Mouse (Mus musculus) stomach, postnatal 0 days (tissue): ENCODE measurements at regions not wholly inside any gene's neighbourhood (a gene's known extent, or its start where the extent isn't known, plus 50 kb on each side); places are given as distances from the start of the nearest gene placed in this dataset.

Experiments used
- CTCF ChIP-seq: IDR thresholded peaks from 2 replicates; pipeline ENCODE4 v1.5.1; 2016; ENCODE audit warnings: antibody characterized with exemption, low read depth, mild to moderate bottlenecking, moderate library complexity
- EP300 ChIP-seq: optimal IDR thresholded peaks from 2 replicates; pipeline ENCODE3; 2016; ENCODE audit warnings: antibody characterized with exemption

DNA sequence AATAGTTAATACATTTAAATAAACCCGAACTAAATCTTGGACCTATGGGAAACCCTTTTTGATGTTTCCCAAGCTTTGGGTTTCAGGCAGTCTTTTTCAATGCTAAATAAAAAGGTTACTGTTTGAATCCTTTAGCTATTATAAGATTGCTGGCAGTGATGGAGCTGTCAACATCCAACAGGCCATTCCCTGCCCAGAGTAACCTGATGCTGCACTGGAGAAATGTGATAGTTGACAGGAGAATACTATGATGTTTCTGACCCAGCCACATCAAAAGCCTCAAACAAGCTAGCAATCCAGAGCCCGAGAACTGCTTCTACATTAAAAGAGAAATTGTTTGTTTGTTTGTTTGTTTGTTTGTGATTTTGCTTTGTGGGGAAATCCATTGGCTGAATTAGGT lies 226.0 kb downstream of the Ppp1r3a start:
- no peak for TF ChIP-seq CTCF
- TF ChIP-seq EP300 = no peak
